Mouse (Mus musculus): ENCODE measurements around the gene Arhgef18.

DNA sequence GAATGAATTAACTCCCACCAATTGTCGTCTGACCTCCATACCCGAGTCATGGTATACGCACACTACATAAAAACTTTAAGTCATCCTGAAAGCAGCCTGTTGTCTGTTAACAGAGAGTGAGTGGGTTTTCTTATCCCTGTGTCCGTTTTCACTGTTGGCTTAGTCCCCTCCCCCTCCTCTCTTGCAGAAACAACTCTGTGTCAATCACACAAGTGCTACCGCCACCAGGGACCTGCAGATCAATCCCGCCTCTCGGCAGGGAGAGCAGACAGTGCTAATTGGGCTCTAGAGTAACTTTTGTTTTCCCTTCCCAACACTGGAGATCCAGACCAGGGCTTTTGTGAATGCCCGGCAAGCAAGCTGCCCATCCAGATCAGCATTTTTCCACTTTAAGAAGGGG lies 24.6 kb downstream of the Arhgef18 start:
- TF ChIP-seq CTCF (IDR thresholded peaks at IDR 0.05; ENCODE audit: insufficient read depth, low read depth, low read length) (no peak), POLR2A (IDR thresholded peaks at IDR 0.05; ENCODE audit: insufficient read depth, low read depth, low read length) (no peak)
